Mouse (Mus musculus) limb, embryonic 11.5 days (tissue): ENCODE results near the gene Draxin. TPM values are rescaled to one million over a fixed set of nuclear protein-coding genes. Genes with fewer than 3 reads are reported as not detected.
A peak's percentile ranks its signal among the peaks of the same experiment; 100 is the strongest.

Experiments used
- ATAC-seq: fragments of 200-750 bp; cut with Nextera tagmentation; 2 replicates; pipeline ENCODE4 v1.8.0; 2017; ENCODE audit warnings: low read depth; ENCODE audit not compliant: insufficient number of reproducible peaks, low FRiP score, low TSS enrichment
- DNase-seq: peaks from one replicate; pipeline ENCODE4 v3.0.0-alpha.2; 2015; ENCODE audit warnings: low spot score
- H3K27ac ChIP-seq: fragments of 300-500 bp; sonication (generic); replicated peaks from 2 replicates; pipeline ENCODE4 v1.5.1; 2014; ENCODE audit warnings: low read depth, mild to moderate bottlenecking, low read length
- H3K27me3 ChIP-seq: fragments of 300-500 bp; sonication (generic); 2 replicates; pipeline ENCODE4 v1.6.1; 2014; ENCODE audit warnings: mild to moderate bottlenecking, low read length, mixed read lengths; ENCODE audit not compliant: control insufficient read depth, insufficient read depth
- H3K36me3 ChIP-seq: fragments of 300-500 bp; sonication (generic); 2 replicates; pipeline ENCODE4 v1.6.1; 2014; ENCODE audit warnings: mild to moderate bottlenecking, low read length, moderate library complexity, mixed read lengths; ENCODE audit not compliant: control insufficient read depth, insufficient read depth
- H3K4me1 ChIP-seq: fragments of 300-500 bp; sonication (generic); 2 replicates; pipeline ENCODE4 v1.6.1; 2014; ENCODE audit warnings: low read length, mixed read lengths; ENCODE audit not compliant: control insufficient read depth, insufficient read depth
- H3K4me2 ChIP-seq: fragments of 300-500 bp; sonication (generic); 2 replicates; pipeline ENCODE4 v1.6.1; 2014; ENCODE audit warnings: low read depth, mild to moderate bottlenecking, moderate library complexity; ENCODE audit not compliant: severe bottlenecking
- H3K4me3 ChIP-seq: fragments of 300-500 bp; sonication (generic); 2 replicates; pipeline ENCODE4 v1.5.1; 2014; ENCODE audit warnings: low read depth, low read length
- H3K9ac ChIP-seq: fragments of 300-500 bp; sonication (generic); 2 replicates; pipeline ENCODE4 v1.6.1; 2014; ENCODE audit warnings: mild to moderate bottlenecking, low read length
- H3K9me3 ChIP-seq: fragments of 300-500 bp; sonication (generic); 2 replicates; pipeline ENCODE4 v1.6.1; 2016; ENCODE audit warnings: low read length; ENCODE audit not compliant: control insufficient read depth
- WGBS: fragments of 180-500 bp; shearing (Covaris S2); extraction: QIAGEN DNeasy Blood & Tissue Kit; methylation state at CpG from one replicate; pipeline ENCODE4 v1.1.7; 2014; 5-methylcytosine and 5-hydroxymethylcytosine counted together
- polyA plus RNA-seq: library from polyadenylated mRNA; unstranded; fragments of >200 nt; fragmentation: Nextera tagmentation; extraction: Ambion mirVana; gene quantifications from 2 replicates; pipeline ENCODE4 v1.2.1, GENCODE M21; 2014

Draxin gene
- polyA plus RNA-seq, 1 experiment from 2014 or later: 2.5 TPM

GRCm38 (mm10) chr4:148081201-148081600 lies 49.3 kb downstream of the Draxin start:
- 89% methylated on average over 10 of the region's 10 CpGs for WGBS
- no peak; the same call in 1 of the 2 replicates for ATAC-seq

GRCm38 (mm10) chr4:148080597-148080973 lies 49.9 kb downstream of the Draxin start:
- 93% methylated on average over 1 of the region's 1 CpGs for WGBS
- H3K9me3 ChIP-seq: no peaks in the 10 kb centered on the region
- H3K4me1 ChIP-seq: peaks cover 4% of the 10 kb centered on the region; the same call in 1 of the 2 replicates
- H3K4me2 ChIP-seq: no peak overlapping the region
- no peak overlapping the region for H3K9ac ChIP-seq
- ATAC-seq (no peak), DNase-seq (no peak)
- no peak overlapping the region for H3K27ac ChIP-seq
- H3K36me3 ChIP-seq: no peaks in the 10 kb centered on the region; the same call in 1 of the 2 replicates
- H3K27me3 ChIP-seq: no peaks in the 10 kb centered on the region
- no peak overlapping the region for H3K4me3 ChIP-seq

More at GRCm38 (mm10) chr4:148081201-148081600, 49.3 kb downstream of the Draxin start:
- Histone ChIP-seq H3K9me3 (no peaks in the 10 kb centered on the region), H3K27ac (no peak overlapping the region), H3K4me1 (peaks cover 4% of the 10 kb centered on the region; the same call in 1 of the 2 replicates), H3K9ac (no peak overlapping the region), H3K36me3 (no peaks in the 10 kb centered on the region; the same call in 1 of the 2 replicates), H3K4me3 (no peak overlapping the region), H3K27me3 (no peaks in the 10 kb centered on the region), H3K4me2 (no peak overlapping the region)
- no peak for DNase-seq

- ATAC-seq: no peak
- Histone ChIP-seq H3K4me2 (no peak overlapping the region), H3K27me3 (no peaks in the 10 kb centered on the region), H3K4me1 (peaks cover 4% of the 10 kb centered on the region; the same call in 1 of the 2 replicates), H3K9ac (no peak overlapping the region), H3K4me3 (no peak overlapping the region), H3K9me3 (no peaks in the 10 kb centered on the region), H3K36me3 (no peaks in the 10 kb centered on the region; the same call in 1 of the 2 replicates), H3K27ac (no peak overlapping the region)
- DNase-seq: no peak
- 85% methylated on average over 8 of the region's 8 CpGs for WGBS
Measured at GRCm38 (mm10) chr4:148079944-148080596, 50.4 kb downstream of the Draxin start.

GRCm38 (mm10) chr4:148079212-148079611 lies 51.3 kb downstream of the Draxin start:
- DNase-seq (no peak), ATAC-seq (no peak)
- Histone ChIP-seq H3K9ac (no peak overlapping the region), H3K27me3 (no peaks in the 10 kb centered on the region), H3K4me1 (peaks cover 1% of the 10 kb centered on the region; the same call in 1 of the 2 replicates), H3K4me3 (no peak overlapping the region), H3K4me2 (no peak overlapping the region), H3K27ac (no peak overlapping the region), H3K36me3 (no peaks in the 10 kb centered on the region; the same call in 1 of the 2 replicates), H3K9me3 (no peaks in the 10 kb centered on the region)
- 77% methylated on average over 6 of the region's 6 CpGs for WGBS

GRCm38 (mm10) chr4:148075881-148076280 lies 54.6 kb downstream of the Draxin start:
- DNase-seq (no peak), ATAC-seq (no peak)
- Histone ChIP-seq H3K36me3 (no peaks in the 10 kb centered on the region; the same call in 1 of the 2 replicates), H3K9me3 (no peaks in the 10 kb centered on the region), H3K4me1 (no peaks in the 10 kb centered on the region), H3K9ac (no peak overlapping the region), H3K4me3 (no peak overlapping the region), H3K27ac (no peak overlapping the region), H3K4me2 (no peak overlapping the region), H3K27me3 (no peaks in the 10 kb centered on the region)
- WGBS: 92% methylated on average over 6 of the region's 6 CpGs

- H3K27me3 ChIP-seq: no peaks in the 10 kb centered on the region
- DNase-seq (peak; percentile 76), ATAC-seq (no peak)
- no peaks in the 10 kb centered on the region for H3K36me3 ChIP-seq
- H3K9ac ChIP-seq: peak overlapping the region; percentile 3; the same call in 1 of the 2 replicates
- H3K9me3 ChIP-seq: no peaks in the 10 kb centered on the region
- peak overlapping the region; percentile 19; the same call in 1 of the 2 replicates for H3K4me3 ChIP-seq
- 42% methylated on average over 21 of the region's 21 CpGs for WGBS
- H3K27ac ChIP-seq: no peak overlapping the region
- H3K4me2 ChIP-seq: peak overlapping the region; percentile 41
- no peaks in the 10 kb centered on the region for H3K4me1 ChIP-seq
Measured at GRCm38 (mm10) chr4:148075259-148075658, 55.2 kb downstream of the Draxin start.

- Histone ChIP-seq H3K4me3 (no peak overlapping the region), H3K9me3 (no peaks in the 10 kb centered on the region), H3K36me3 (no peaks in the 10 kb centered on the region), H3K4me1 (no peaks in the 10 kb centered on the region), H3K4me2 (peak overlapping the region; percentile 41), H3K27me3 (no peaks in the 10 kb centered on the region), H3K27ac (no peak overlapping the region), H3K9ac (peak overlapping the region; percentile 3; the same call in 1 of the 2 replicates)
- WGBS: 53% methylated on average over 17 of the region's 17 CpGs
- no peak for DNase-seq
- ATAC-seq: no peak
Measured at GRCm38 (mm10) chr4:148074521-148075189, 55.8 kb downstream of the Draxin start.

- ATAC-seq: no peak
- Histone ChIP-seq H3K27me3 (no peaks in the 10 kb centered on the region), H3K4me1 (no peaks in the 10 kb centered on the region)
Measured at GRCm38 (mm10) chr4:148071508-148071907, 59.0 kb downstream of the Draxin start.

More at GRCm38 (mm10) chr4:148071508-148071907, 59.0 kb downstream of the Draxin start:
- 52% methylated on average over 5 of the region's 5 CpGs for WGBS
- no peak overlapping the region for H3K9ac ChIP-seq
- no peak overlapping the region for H3K4me2 ChIP-seq
- H3K27ac ChIP-seq: no peak overlapping the region
- H3K9me3 ChIP-seq: no peaks in the 10 kb centered on the region
- no peak for DNase-seq
- no peaks in the 10 kb centered on the region for H3K36me3 ChIP-seq
- no peak overlapping the region for H3K4me3 ChIP-seq
